Mouse (Mus musculus): ENCODE data around the gene C530008M17Rik.
A peak's percentile ranks its signal among the peaks of the same experiment; 100 is the strongest.

C530008M17Rik gene

DNA sequence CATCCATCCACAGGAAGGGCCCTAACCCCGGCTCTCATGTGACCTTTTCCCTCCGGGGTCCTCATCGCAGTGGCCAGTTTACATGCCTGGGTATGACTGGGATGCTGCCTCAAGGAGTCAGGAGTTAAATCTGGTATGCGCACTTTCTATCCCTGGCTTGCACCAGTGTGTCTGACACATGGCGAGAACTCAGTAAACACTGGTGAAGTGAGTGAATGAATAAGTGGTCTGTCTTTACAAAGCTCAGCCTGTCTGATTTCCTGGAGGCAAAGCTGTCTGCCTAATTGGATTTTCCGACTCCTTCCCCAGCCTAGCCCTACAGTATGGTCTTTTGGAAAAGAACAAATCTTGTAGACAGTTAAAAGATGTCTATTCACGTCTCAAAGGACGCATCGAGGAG, 45.8 kb downstream of the C530008M17Rik start:
- no peak for DNase-seq (ENCODE audit: low read depth, low spot score)

DNA sequence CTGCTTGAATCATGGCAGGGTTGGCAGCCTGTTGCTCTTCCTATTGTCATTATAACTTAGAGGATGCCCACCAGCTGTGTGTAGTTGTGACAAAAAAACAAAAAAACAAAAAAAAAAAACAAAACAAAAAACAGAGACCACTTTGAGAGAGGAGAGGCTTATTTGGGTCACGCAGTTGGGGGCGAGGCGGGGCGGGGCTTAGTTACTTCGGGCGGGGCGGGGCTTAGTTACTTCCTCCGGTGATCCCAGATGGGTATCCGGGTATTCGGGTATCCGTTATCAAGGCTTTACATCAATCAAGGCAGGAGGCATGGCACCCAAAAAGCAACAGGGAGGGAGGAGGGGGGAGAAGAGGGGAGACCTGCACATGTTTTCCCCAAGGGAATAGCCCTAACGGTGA, 46.3 kb downstream of the C530008M17Rik start:
- no peak for DNase-seq (ENCODE audit: low read depth, low spot score)

DNA sequence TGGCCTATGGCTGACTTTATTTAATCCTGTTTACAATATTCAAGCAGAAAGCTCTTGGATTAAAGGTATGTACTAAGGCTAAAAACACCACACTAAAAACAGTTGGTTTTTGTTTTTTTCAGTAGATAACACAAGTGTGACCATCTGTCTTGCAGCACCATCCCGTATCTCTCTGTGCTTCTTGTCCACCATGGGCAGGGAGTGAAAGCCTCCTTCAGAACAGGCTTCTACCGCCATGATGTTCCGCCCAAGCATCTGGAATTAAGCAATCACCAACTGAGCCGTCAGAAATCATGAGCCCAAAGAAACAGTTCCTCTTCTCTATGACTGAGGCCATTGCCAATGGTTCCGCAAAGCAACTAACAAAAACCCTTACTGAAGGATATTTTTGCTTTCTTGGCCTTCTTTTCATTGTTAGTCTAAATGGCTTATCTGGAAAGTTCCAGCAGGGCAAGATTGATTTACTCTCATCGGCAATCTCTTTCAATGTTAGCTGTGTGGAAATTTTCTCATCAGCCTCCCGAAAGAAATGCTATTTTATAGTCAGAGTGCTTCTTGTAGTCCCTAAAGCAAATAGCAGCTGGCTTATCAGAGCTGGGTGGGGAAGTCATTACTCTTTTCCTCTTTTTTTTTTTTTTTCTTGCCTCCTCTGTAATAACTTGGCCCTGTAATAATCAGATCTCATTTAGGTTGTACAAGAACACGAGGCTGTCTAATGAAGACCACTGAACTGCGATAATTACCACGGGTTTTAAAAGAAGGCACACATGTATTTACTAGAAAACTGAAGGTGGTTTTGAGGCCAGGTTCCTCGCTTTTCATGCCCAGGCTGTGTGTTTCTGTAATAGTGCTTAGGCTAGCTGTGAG, 49.2 kb downstream of the C530008M17Rik start:
- DNase-seq (ENCODE audit: low read depth, low spot score), result no peak

DNA sequence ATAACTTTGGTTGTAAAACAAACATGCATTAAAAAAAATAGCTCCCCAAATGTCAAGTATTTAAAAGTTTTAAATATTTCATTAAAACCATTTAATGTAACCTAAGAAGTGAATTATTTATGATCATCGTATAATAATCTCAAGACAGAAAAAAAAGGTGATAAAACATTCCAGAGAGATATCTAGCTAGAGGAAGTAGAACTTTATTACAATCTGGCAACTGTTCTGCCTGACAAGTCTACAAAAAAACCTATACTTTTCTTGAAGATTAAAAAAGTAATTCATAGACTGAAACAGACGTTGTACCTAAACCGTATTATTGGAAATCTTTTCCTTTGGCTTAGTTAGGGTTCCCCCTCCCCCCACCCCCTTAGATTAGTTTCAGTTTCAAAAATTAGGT, 50.8 kb downstream of the C530008M17Rik start:
- DNase-seq (ENCODE audit: low read depth, low spot score), result no peak

DNA sequence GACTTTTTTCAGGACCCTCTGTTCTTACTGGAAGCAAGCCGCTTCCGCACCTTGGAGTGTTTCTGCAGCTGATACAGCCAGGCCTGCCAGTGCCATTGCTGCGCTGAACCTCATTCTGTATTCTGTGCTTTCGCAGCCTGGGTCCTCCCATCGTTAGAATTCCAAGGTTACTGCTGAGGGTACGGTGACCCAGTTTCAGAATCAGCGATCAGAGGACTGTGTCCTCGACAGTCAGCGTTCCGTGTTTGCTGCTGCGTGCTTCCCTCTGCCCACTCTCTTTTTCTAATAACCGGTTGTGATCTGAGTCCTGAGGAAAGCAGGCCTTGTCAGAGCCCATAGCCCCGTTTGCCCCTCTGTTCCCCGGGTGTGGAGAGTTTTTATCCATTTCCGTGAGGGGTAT, 51.7 kb downstream of the C530008M17Rik start:
- no peak for DNase-seq (ENCODE audit: low read depth, low spot score)

DNA sequence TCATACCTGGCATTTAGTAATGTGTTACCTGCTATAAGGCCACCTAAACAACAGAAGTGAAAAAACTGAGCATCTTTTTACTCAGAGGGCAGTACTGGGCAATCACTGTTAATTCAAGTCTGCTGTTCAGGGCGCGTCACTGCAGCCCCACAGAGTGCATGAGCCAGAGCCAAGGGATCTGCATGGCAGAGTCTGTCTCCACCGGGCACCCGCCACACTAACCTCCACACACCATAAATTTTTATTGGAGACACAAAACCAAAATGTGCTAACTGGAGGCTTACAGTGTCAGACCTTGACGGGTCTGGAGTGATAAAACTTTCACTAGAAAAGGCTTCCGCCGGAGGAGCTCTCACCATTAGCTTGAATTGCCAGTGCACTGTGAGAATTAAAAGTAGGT, 57.4 kb downstream of the C530008M17Rik start:
- peak; percentile 45 for DNase-seq (ENCODE audit: low read depth, low spot score)

DNA sequence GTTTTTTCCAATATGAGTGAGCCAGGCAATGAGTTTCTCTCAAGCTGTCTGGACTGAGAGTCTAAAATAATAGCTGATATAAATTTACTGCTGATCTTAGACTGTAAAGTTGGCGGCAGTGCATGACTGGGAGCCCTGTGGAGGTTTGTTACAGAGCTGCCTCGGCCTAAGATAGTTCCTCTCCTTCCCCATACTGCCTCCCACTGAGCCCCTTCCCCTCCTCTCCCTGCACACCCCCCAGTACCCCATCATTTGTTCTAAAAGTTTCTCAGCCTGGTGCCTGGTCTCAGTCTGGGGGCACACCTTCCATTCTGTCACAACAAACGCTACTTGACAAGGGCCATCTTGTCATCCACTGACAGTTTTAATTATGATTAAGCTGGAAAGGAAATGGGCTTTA, 63.6 kb downstream of the C530008M17Rik start:
- no peak for DNase-seq (ENCODE audit: low read depth, low spot score)

DNA sequence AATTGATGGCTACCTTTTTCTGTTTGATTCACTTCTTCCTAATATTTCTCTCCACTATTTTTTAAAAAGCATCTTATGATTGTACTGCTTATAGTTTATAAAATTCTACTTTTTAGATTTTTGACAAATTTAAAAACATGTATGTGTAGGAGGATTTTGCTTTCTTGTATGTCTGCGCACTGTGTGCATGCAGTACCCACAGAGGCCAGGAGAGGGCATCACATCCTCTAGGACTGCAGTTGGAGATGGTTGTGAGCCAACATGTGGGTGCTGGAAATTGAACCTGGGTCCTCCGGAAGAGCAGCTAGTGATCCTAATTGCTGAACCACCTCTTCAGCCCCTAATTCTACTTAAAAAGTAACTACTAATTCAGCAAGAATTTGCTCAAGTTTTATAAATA, 68.6 kb downstream of the C530008M17Rik start:
- no peak for DNase-seq (ENCODE audit: low read depth, low spot score)

DNA sequence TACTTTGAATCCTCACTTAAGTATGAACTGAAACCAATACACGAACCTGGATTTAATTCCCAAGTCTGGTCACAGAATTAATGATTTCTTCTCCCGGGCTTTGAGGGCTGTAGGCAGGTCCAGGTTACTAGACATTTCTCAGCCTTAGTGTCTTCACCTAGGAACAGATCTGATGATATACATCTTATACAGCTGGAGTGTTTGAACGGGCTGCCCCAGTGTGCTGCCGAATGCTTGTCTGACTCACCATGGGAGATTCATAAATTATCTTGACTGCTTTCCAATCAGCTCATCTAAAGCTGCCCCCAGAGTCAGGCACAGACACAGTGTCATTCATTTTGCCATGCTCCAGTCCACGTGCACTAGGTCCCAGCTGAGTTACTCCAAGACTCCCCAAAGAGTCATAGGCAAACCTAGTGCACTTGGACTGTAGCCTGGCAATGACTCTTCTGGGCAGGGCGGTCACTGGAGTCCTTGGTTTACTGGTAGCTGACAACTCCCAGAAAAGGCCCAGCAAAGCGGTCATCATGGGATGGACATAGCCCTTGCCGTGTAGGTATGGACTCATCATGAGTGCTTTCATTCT, 70.3 kb downstream of the C530008M17Rik start:
- DNase-seq (ENCODE audit: low read depth, low spot score), result no peak

DNA sequence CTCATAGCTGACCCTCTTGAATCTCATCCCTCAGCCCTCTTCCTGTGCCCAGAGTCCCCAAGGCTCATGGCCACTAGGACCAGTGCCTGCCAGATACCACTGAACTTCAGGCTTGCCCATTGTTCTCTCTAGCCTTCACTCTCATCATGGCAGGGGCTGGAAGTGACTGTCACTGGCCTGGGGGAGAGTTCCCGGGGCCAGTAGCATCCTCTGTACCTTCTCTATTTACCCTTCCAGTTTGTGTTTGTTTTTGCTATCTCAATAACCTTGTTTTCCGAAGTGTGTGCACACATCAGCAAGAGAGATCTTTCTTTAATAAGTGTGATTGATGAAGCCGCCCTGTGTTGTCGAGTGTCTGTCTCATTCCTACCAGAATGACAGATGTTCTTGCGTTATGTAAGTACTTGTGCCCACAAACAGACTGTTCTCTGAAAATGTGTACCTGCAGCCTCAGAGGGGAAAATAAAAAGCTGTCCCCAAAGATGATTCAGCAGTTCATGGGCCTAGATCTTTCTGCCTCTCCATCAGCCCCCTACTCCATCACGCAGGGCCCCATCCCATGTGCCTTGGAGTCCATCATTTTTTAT, 76.8 kb downstream of the C530008M17Rik start:
- no peak for DNase-seq (ENCODE audit: low read depth, low spot score)

DNA sequence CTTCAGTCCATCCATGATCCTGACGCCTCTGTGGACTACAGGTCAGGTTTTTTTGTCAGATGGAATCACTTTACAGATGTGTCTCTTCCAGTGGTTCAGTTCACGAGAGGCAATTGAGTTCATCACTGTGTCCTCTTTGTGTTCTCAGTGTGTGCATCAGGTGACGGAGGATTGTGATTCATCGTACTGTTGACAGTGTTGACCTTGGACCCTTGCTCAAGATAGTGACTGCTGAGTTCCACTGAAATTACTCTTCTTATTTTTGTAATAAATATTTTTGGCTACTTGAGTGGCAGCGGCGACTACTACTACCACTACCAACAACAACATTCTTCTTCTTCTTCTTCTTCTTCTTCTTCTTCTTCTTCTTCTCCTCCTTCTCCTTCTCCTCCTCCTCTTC, 85.2 kb downstream of the C530008M17Rik start:
- DNase-seq (ENCODE audit: low read depth, low spot score), result no peak

DNA sequence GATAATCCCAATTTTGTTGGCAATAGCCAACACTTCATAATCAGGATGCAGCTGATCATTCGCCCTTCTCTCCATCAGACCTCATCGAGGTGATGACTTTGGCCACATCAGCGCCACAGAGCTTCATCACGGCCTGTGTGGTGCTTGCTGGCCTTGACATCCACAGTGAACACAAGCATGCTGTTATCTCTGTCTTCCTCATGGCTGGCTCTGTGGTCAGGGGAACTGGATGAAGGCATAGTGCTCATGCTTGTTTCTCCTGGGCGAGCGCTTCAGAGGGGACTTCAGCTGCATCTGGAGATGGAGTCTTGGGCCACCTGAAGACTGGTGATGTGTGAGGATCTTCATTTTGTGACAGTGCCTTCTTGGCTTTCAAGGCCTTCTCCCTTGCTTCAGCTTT, 85.8 kb downstream of the C530008M17Rik start:
- no peak for DNase-seq (ENCODE audit: low read depth, low spot score)

DNA sequence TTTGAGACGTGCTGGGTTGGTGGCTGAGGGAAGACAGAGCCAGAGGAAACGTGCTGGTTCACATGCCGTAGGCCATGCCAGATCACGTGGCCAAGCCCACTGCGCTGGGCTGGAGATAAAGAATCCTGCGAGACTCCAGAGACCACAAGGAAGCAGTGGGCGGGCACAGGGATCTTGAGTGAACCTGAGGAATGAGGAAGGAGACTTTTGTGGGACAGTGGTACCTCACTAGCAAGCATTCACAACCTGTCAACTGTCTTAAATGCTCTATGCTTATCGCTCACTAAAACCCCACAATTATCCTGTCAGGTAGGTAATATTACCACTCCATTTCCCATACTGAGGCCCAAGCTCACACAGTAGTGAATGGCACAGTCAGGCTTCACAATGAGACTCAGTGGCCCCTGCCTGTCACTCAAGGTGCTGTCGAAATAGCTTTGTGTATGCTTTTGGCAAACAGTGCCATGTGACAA, 88.5 kb downstream of the C530008M17Rik start:
- DNase-seq (ENCODE audit: low read depth, low spot score), result no peak

DNA sequence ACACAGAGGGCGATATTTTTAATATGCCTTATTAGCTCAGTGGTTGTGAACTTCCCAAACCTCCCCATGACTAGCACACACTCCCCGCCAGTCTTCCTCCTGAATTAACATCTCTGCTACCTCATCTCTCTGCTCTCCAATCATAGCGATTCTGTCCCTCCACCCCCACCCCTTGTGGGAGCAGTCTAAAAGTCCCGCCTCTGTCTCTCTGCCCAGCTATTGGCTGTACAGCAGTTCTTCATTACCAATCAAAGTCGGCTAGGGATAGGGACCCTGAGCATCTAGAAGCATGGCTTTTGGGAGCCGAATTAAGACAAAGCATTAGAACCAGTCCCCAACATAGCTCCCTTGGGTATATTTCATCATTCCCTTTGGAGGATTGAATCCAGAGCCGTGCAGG, 91.5 kb downstream of the C530008M17Rik start:
- no peak for DNase-seq (ENCODE audit: low read depth, low spot score)

DNA sequence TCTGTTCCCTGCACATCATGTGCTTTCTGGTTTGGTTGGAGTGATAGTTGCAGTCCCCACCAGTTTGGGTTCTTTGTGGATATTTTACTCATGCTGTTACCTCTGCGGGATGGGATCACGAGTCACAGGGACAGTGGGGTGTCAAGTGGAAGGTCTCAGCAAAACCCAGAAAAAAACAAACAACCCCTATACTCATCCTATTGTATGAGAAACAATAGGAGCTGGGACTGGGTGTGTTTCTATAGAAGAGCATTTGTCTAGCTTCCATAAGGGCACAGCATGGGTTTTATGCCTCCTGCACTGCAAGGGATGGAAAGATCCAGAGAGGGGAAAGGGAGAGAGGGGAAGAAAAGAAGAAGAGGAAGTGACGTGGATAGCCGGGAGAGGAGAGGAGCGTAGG, 96.0 kb downstream of the C530008M17Rik start:
- DNase-seq (ENCODE audit: low read depth, low spot score), result no peak

DNA sequence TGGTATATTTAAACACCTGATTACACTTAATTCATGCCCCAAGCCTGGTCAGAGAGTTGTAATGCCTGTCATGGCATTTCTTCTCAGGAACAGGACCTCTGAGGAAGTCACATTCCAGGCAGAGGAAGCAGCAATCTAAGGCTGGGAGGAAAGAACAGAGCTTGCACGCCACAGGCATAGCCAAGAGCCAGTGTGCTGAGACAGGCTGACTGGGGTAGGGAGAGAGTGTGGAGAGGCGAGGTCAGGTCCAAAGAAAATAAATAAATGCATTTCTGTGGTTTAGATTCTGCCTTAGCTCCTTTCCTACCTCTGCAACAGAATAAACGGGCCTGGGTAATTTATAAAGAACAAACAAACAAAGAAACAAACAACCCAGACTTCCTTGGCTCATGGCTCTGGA, 104.0 kb downstream of the C530008M17Rik start:
- no peak for DNase-seq (ENCODE audit: low read depth, low spot score)

DNA sequence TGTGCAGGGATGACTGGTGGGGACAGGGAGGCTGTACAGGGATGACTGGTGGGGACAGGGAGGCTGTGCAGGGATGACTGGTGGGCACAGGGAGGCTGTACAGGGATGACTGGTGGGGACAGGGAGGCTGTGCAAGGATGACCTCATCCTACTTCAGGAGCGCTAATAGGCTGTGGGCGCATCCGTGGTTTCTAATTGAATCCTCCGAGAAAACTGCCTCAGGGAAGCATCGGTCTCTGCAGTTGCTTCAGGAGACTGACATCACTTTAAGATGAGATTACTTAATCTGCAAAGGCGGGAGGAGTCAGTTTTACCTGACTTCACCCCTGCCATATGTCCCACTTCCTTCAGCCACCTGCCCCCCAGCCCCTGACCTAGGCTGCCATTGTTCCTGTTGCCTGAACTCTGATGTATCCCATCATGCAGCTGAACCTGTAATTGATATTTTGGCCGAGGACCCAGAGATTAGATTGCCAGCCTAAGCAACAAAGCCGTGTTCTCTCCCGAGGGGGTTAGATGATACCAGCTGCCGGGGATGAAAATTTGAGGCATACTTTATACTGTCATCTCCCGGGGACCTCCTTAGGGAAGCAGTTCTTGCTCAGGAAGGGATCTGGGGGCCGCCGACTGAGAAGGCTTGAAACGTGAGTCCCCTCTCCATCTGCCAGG, 105.9 kb downstream of the C530008M17Rik start:
- DNase-seq (ENCODE audit: low read depth, low spot score), result no peak

DNA sequence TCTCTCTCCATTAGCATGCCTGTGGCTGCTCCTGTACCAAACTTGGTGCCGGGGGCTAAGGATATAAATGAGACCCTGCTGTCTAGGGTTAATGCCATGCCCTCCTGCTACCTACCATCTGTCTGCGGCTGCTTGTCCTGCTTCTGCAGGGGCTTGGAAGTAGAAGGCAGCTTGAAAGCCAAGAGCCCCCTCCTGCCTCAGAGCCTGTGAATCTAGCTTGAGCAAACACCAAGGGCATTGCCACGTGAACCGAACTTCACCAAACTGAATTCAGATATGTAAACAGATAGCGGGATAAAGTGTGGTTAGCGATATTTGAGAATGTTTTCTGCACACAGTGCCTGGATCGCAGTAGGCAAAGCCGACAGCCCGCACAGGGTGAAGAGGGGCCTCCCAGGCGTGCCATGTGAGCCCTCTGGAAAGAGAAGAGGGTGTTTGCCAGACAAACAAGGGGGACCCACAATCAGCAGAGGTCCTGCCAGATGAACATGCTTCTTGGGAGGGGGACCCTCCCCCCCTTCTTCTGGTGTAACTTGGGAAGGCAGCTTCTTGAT, 106.9 kb downstream of the C530008M17Rik start:
- no peak for DNase-seq (ENCODE audit: low read depth, low spot score)

DNA sequence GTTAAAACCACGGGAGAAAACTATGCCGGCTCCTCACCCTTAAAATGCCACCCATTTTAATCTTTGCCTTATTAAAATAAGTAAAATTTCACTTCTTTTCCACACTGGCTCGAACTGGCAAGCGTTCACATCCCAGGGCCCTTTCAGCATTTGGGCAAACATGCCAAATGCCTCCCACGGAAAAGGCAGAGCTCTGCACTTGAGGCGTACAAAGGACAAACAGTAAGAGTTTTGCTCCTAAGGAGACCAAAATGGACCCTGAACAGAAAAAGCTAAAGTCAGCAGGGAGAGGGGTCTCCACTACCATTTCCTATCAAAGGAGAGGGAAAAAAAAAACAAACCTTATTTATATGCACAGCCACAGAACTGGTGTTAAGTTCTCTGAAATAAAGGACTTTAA, 107.4 kb downstream of the C530008M17Rik start:
- no peak for DNase-seq (ENCODE audit: low read depth, low spot score)

DNA sequence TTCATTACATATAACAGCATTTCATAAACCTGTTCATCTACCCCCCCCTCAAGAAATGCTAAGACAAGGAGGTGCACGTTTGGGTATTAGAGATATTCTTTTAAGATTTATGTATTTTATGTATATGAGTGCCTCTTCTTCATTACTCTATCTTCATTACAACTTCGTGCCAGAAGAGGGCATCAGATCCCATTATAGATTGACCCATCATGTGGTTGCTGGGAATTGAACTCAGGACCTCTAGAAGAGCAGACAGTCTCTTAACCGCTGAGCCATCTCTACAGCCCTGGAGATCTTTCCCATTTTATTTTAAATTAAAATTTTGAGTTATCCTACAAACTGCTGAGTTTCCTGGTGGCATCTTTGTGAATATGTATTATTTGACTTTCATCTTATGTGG, 112.7 kb downstream of the C530008M17Rik start:
- DNase-seq (ENCODE audit: low read depth, low spot score), result no peak

DNA sequence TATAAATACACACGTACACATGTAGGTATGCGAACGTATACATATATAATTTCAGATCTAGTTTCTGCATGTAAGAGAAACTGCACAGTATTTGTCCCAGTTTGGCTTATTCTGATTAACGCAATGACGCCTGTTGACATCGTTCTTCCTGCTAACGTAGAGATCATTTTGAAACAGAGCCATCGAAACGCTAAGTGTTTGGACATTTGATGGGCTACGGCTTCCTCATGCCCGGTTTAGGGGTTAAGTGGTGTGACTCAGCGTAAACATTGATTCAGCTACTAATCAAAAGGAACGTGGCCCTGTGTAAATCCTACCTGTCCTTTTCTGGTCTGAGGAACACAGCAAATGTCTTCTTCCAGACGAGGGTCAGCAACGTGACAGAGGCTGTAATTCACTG, 113.3 kb downstream of the C530008M17Rik start:
- DNase-seq (ENCODE audit: low read depth, low spot score), result no peak

DNA sequence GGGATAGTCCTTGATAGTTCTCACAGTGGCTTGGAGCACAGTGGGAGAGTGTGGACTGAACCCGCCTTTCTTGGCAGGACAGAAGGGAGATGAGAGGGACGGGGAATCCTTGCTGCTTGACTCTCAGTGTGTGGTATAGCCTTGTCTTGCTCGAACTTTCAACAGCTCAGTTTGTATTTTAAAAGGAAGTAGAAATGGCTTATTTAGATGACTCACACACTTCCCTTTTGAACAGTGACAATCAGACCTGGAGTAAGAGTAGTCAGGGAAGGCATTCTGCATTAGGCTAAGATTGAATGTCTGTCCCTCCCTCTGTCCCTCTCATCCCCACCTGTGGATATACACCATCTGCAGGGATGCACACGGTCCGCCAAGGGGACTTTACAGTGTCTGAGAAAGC, 115.1 kb downstream of the C530008M17Rik start:
- DNase-seq (ENCODE audit: low read depth, low spot score), result no peak

Measured in forelimb bud, embryonic 11.5 days (tissue).